Mouse (Mus musculus) kidney, adult 2 months (tissue): ENCODE results near the gene Eif1b.

Experiments
- CTCF ChIP-seq: fragments of 200-500 bp; conservative IDR thresholded peaks from 2 replicates; pipeline ENCODE4 v1.5.1; 2011; ENCODE audit warnings: low read depth, mild to moderate bottlenecking, control low read depth, low read length, moderate library complexity, mixed read lengths; ENCODE audit not compliant: insufficient read depth, insufficient read length
- POLR2A ChIP-seq: fragments of 200-500 bp; IDR thresholded peaks from one replicate; pipeline ENCODE4 v1.6.1; 2011; ENCODE audit warnings: low read depth, low read length, control low read depth

DNA sequence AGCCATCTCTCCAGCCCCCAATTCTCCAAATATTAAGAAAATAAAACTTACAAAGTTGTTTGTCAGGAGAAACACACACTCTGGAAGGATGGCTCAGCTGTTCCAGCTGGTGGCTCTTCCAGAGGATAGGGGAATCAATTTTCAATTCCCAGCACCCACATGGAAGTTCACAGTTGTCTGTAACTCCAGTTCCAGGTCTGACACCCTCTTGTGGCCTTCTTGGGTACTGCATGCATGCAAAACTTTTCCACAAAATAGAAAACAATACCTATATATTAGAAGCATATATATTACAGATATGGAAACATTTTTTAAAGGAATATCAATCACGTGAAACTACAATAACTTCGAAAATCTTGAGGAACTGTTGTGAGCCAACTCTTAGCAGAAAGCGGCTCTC, 19.7 kb downstream of the Eif1b start:
- TF ChIP-seq POLR2A (no peak), CTCF (peak; percentile 48)
